Mouse (Mus musculus): ENCODE measurements around the gene Ooep. TPM values are rescaled to one million over a fixed set of nuclear protein-coding genes. Genes with fewer than 3 reads are reported as not detected.
A peak's percentile ranks its signal among the peaks of the same experiment; 100 is the strongest.
"Not testable (repeated sequence)": the region's sequence is repeated elsewhere in the genome, so short reads cannot be mapped to it uniquely, and the experiment has no call there.

Gene Ooep
- polyA plus RNA-seq, 1 experiment from 2014 or later = 4.8 TPM

GRCm38 (mm10) chr9:78359750-78360483 is 18.6 kb downstream of the Ooep start:
- H3K27ac ChIP-seq (ENCODE audit: low read depth, low read length) = no peak overlapping the region
- H3K4me3 ChIP-seq (ENCODE audit: low read length) = no peak overlapping the region
- no peaks in the 10 kb centered on the region for H3K9me3 ChIP-seq (ENCODE audit: control insufficient read depth, low read length)
- no peaks in the 10 kb centered on the region for H3K27me3 ChIP-seq (replicated peaks; ENCODE audit: control insufficient read depth, insufficient read depth, low read length)
- no peak overlapping the region for H3K9ac ChIP-seq (ENCODE audit: low read depth, low read length)
- WGBS = 85% methylated on average over 6 of the region's 6 CpGs
- no peak for ATAC-seq
- no peak overlapping the region for H3K4me2 ChIP-seq (ENCODE audit: low read length)
- H3K4me1 ChIP-seq (ENCODE audit: control insufficient read depth, insufficient read depth, low read depth, low read length) = no peaks in the 10 kb centered on the region
- H3K36me3 ChIP-seq (ENCODE audit: control insufficient read depth, insufficient read depth, low read length) = no peaks in the 10 kb centered on the region

DNA sequence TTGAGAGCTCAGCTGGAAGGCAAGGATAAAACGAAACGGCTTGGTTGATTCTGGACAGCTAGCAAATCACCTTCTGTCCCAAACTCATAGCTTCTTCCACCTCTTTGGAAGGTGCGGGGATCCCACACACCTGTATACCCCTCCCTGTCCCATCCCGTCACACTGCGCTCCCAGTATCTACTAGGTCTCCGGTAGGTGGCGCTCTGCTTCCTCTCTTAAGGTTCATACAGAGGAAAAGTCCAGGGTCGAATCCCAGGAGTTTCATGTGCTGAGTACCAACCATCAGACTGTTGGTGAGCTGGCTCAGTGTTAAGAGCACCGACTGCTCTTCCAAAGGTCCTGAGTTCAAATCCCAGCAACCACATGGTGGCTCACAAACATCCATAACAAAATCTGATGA is 20.5 kb downstream of the Ooep start:
- H3K27ac ChIP-seq (ENCODE audit: low read depth, low read length) = no peak overlapping the region
- WGBS = 13% methylated on average over 9 of the region's 9 CpGs
- peak; percentile 60; the same call in 1 of the 2 replicates for ATAC-seq

DNA sequence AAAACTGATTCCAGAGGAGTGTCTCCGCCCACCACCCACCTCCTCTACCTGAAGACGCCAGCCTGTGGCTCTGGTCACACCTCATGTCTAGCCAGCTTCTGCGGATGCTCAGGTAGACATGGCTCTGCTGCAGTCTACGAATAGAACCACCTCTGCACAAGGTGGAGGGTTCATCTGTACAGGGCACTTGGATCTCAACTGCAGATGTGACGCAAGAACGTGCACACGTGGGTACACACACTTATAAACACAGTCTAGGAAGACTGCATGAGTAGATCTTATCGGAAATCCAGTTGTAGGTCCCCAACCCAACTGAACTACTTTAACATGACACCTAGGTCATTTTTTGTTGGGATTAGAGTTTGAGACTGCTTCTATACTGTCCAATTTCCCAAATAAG is 22.9 kb downstream of the Ooep start, which contains the start of gene Gsta2:
Gene Gsta2 (minus strand): TSS at position 178 of the 400 bp plus-strand sequence.
- no peak within 1 kb of the TSS for H3K9ac ChIP-seq (ENCODE audit: low read depth, low read length)
- WGBS = 92% methylated on average over 8 of the region's 8 CpGs

More for the DNA sequence above, 20.5 kb downstream of the Ooep start:
- Histone ChIP-seq H3K4me2 (ENCODE audit: low read length) (no peak overlapping the region), H3K27me3 (replicated peaks; ENCODE audit: control insufficient read depth, insufficient read depth, low read length) (no peaks in the 10 kb centered on the region), H3K4me3 (ENCODE audit: low read length) (no peak overlapping the region), H3K9me3 (ENCODE audit: control insufficient read depth, low read length) (no peaks in the 10 kb centered on the region), H3K4me1 (ENCODE audit: control insufficient read depth, insufficient read depth, low read depth, low read length) (no peaks in the 10 kb centered on the region), H3K9ac (ENCODE audit: low read depth, low read length) (no peak overlapping the region), H3K36me3 (ENCODE audit: control insufficient read depth, insufficient read depth, low read length) (no peaks in the 10 kb centered on the region)

DNA sequence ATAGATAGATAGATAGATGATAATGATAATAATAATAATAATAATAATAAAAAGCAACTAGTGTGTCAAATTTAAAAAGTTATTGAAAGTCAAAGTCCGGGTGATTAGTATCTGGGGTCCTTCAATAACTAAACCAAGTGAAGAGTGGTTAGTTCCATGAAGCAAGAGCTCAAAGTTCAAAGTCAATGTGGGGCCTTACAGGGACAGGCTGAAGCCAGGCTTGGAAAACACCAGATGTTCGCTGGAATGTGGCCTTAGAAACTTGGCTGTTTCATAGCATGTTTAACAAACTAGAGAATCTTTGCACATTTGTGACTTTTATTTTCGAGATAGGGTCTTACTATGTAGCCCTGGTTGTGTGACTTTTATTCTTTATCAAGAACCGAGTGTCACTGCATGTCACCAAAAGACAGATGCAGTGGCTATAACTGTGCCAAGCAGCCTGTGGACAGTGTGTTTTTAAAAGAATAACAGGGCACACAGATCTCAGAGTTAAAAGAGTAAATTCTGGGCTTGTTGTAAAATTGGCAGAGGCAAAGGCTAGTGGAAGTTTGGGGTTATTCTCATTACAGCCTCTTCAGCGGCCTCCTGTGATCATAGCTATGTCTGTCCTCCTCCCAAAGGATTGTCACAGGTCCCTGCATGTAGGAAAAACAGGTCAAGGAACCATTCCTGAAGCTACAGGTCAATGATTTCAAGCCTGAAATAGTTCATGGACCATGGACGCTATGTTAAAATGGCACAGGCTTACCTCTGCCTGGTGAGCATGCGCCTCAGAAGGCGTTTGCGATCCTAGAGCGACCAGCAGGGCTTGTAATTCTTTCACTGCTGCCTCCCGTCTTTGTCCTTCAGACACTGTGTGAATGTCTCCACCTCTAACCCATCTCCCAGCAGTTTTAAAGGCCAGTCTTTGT is 23.6 kb downstream of the Ooep start:
- Histone ChIP-seq H3K9ac (ENCODE audit: low read depth, low read length) (no peak overlapping the region), H3K27ac (ENCODE audit: low read depth, low read length) (no peak overlapping the region), H3K4me3 (ENCODE audit: low read length) (no peak overlapping the region), H3K27me3 (replicated peaks; ENCODE audit: control insufficient read depth, insufficient read depth, low read length) (no peaks in the 10 kb centered on the region), H3K4me1 (ENCODE audit: control insufficient read depth, insufficient read depth, low read depth, low read length) (no peaks in the 10 kb centered on the region), H3K9me3 (ENCODE audit: control insufficient read depth, low read length) (no peaks in the 10 kb centered on the region), H3K4me2 (ENCODE audit: low read length) (no peak overlapping the region), H3K36me3 (ENCODE audit: control insufficient read depth, insufficient read depth, low read length) (no peaks in the 10 kb centered on the region)
- 81% methylated on average over 11 of the region's 11 CpGs for WGBS
- ATAC-seq = no peak

More for the DNA sequence above, 22.9 kb downstream of the Ooep start, which contains the start of gene Gsta2:
- ATAC-seq = no peak
- no peak within 1 kb of the TSS for H3K4me2 ChIP-seq (ENCODE audit: low read length)
- no peaks in the 10 kb centered on the region for H3K36me3 ChIP-seq (ENCODE audit: control insufficient read depth, insufficient read depth, low read length)
- H3K4me1 ChIP-seq (ENCODE audit: control insufficient read depth, insufficient read depth, low read depth, low read length) = no peaks in the 10 kb centered on the region
- no peak within 1 kb of the TSS for H3K27ac ChIP-seq (ENCODE audit: low read depth, low read length)
- H3K27me3 ChIP-seq (replicated peaks; ENCODE audit: control insufficient read depth, insufficient read depth, low read length) = no peaks in the 10 kb centered on the region
- H3K4me3 ChIP-seq (ENCODE audit: low read length) = no peak within 1 kb of the TSS
- H3K9me3 ChIP-seq (ENCODE audit: control insufficient read depth, low read length) = no peaks in the 10 kb centered on the region

- Histone ChIP-seq H3K9me3 (ENCODE audit: control insufficient read depth, low read length) (no peaks in the 10 kb centered on the region), H3K27ac (ENCODE audit: low read depth, low read length) (no peak overlapping the region), H3K36me3 (ENCODE audit: control insufficient read depth, insufficient read depth, low read length) (no peaks in the 10 kb centered on the region), H3K4me3 (ENCODE audit: low read length) (no peak overlapping the region), H3K4me2 (ENCODE audit: low read length) (no peak overlapping the region), H3K4me1 (ENCODE audit: control insufficient read depth, insufficient read depth, low read depth, low read length) (no peaks in the 10 kb centered on the region), H3K9ac (ENCODE audit: low read depth, low read length) (no peak overlapping the region), H3K27me3 (replicated peaks; ENCODE audit: control insufficient read depth, insufficient read depth, low read length) (no peaks in the 10 kb centered on the region)
- ATAC-seq = no peak
- WGBS = 84% methylated on average over 6 of the region's 6 CpGs
Observed at GRCm38 (mm10) chr9:78351504-78352220, 26.9 kb downstream of the Ooep start.

- ATAC-seq = not testable (repeated sequence)
Observed at GRCm38 (mm10) chr9:78350007-78350406, 28.5 kb downstream of the Ooep start.

DNA sequence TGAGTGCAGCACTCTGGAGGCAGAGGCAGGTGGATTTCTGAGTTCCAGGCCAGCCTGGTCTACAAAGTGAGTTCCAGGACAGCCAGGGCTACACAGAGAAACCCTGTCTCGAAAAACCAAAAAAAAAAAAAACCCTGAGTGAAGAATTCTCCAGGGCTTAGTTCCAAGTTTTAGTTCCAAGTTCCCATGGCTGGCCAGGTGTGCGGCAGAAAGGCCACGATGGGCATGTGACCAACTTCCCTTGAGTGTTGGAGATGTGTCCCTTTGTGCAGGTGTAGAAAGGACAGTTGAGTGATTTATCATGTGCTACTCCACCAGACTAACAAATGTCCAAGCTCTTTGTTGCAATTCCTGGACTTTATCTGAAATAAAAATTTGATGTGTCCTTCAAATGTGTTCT is 29.4 kb downstream of the Ooep start:
- not testable (repeated sequence) for H3K36me3 ChIP-seq (ENCODE audit: control insufficient read depth, insufficient read depth, low read length); H3K4me1 ChIP-seq (ENCODE audit: control insufficient read depth, insufficient read depth, low read depth, low read length); ATAC-seq; H3K27me3 ChIP-seq (replicated peaks; ENCODE audit: control insufficient read depth, insufficient read depth, low read length); H3K9me3 ChIP-seq (ENCODE audit: control insufficient read depth, low read length); H3K27ac ChIP-seq (ENCODE audit: low read depth, low read length); H3K4me2 ChIP-seq (ENCODE audit: low read length); H3K9ac ChIP-seq (ENCODE audit: low read depth, low read length); H3K4me3 ChIP-seq (ENCODE audit: low read length)
- WGBS = 82% methylated on average over 3 of the region's 3 CpGs

More at GRCm38 (mm10) chr9:78350007-78350406, 28.5 kb downstream of the Ooep start:
- H3K4me2 ChIP-seq (ENCODE audit: low read length); H3K36me3 ChIP-seq (ENCODE audit: control insufficient read depth, insufficient read depth, low read length); H3K27ac ChIP-seq (ENCODE audit: low read depth, low read length); H3K9me3 ChIP-seq (ENCODE audit: control insufficient read depth, low read length); H3K4me3 ChIP-seq (ENCODE audit: low read length); H3K27me3 ChIP-seq (replicated peaks; ENCODE audit: control insufficient read depth, insufficient read depth, low read length); H3K9ac ChIP-seq (ENCODE audit: low read depth, low read length); H3K4me1 ChIP-seq (ENCODE audit: control insufficient read depth, insufficient read depth, low read depth, low read length): not testable (repeated sequence)

DNA sequence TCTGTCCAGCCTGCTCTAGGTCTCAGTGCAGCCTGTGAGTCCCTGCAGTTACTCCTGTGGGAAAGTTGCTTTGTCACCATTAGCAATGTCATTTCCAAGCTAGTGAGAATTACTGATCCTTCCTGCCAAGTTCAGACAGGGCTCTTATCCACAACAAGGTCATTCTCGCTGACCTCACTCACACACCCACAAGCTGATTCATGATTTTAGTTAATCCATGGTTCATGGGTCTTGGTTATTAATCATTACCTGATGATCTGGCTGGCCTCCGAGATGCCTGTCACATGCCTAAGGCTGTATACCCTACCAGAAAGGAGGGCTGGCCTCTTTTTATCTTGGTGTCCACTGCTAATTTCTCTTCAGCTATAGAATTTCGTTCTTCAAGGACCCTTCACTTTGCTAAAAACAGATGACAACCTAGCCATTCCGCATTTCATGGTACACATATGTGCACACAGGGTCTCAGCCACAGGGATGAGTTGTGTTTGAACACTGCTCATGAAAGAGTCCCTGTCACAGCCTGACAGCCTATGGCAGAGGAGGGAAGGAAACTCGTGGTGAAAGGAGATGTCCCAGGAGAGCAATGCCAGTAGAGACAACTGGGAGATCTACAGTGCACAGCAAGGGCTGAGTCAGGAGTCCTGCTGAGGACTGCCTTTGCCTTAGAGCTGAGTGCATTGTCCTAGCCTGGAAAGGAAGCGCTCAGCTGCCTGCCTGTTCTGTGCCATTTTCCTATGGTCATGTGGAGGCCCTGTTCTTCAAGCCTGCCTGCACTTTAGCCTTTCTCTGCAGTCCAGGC is 30.1 kb downstream of the Ooep start:
- not testable (repeated sequence) for H3K27me3 ChIP-seq (replicated peaks; ENCODE audit: control insufficient read depth, insufficient read depth, low read length); H3K27ac ChIP-seq (ENCODE audit: low read depth, low read length); ATAC-seq; H3K9ac ChIP-seq (ENCODE audit: low read depth, low read length); H3K36me3 ChIP-seq (ENCODE audit: control insufficient read depth, insufficient read depth, low read length); H3K4me1 ChIP-seq (ENCODE audit: control insufficient read depth, insufficient read depth, low read depth, low read length); H3K4me2 ChIP-seq (ENCODE audit: low read length); H3K4me3 ChIP-seq (ENCODE audit: low read length); H3K9me3 ChIP-seq (ENCODE audit: control insufficient read depth, low read length)
- WGBS = 70% methylated on average over 5 of the region's 6 CpGs
